Mouse (Mus musculus) embryo, embryonic 9.5 days (tissue): ENCODE results near the gene Lhx1.

Experiments used
- DNase-seq: peaks from one replicate; pipeline ENCODE4 v3.0.0-alpha.2; 2017; ENCODE audit errors: extremely low spot score

The Lhx1 gene

GRCm38 (mm10) chr11:84525421-84526274 lies at the start of gene Lhx1:
Gene Lhx1 (minus strand): TSS chr11:84525535.
- peak; percentile 84 for DNase-seq

- no peak for DNase-seq
These were observed 49.5 kb upstream of the Lhx1 start for GRCm38 (mm10) chr11:84574834-84575233.

GRCm38 (mm10) chr11:84573637-84574036 lies 48.3 kb upstream of the Lhx1 start:
- DNase-seq = no peak

- DNase-seq = no peak
These were observed 45.5 kb upstream of the Lhx1 start for GRCm38 (mm10) chr11:84570812-84571211.

- no peak for DNase-seq
These were observed 45.1 kb upstream of the Lhx1 start for GRCm38 (mm10) chr11:84570392-84570791.

- no peak for DNase-seq
These were observed 43.9 kb upstream of the Lhx1 start for GRCm38 (mm10) chr11:84569052-84569751.

GRCm38 (mm10) chr11:84568482-84568881 lies 43.1 kb upstream of the Lhx1 start:
- DNase-seq = no peak

DNA sequence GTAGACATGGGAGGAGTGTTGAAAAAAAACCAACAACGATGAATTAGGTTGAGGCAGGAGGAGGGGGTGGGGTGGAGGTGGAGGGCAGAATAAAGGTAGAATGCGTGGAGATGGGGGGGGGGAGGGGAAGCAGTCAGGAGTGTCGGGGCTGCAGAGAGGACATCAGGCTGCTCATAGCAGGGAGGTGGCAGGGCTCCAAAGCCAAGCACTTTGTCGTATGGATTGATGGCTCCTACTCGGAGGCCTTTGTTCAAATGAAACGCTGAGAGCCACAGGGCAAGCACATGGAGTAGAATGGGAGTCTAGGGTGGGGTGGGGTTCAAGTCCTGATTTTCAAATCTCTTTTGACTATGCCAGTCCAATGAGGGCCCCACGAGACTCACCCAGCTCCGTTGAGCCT lies 41.4 kb upstream of the Lhx1 start:
- no peak for DNase-seq

DNA sequence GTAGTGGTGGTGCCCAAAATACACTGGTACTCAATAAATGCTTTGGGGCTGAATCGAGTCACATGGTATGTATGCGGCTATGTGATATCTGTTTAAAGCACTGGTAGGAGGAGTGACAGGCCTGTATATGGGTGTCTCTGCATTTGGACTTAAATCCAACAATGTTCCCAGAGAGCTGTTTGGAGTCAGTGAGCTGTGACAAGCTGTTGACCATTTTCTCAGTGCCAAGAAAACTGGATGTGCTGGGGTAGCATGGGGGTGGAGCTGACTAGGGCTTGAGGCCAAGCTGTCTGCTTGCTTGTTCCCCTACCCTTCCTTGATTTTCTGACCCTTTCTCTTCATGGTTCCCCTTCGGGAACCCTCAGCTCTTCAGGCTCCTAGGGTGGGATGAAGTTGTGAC lies 39.9 kb upstream of the Lhx1 start:
- DNase-seq = no peak

DNA sequence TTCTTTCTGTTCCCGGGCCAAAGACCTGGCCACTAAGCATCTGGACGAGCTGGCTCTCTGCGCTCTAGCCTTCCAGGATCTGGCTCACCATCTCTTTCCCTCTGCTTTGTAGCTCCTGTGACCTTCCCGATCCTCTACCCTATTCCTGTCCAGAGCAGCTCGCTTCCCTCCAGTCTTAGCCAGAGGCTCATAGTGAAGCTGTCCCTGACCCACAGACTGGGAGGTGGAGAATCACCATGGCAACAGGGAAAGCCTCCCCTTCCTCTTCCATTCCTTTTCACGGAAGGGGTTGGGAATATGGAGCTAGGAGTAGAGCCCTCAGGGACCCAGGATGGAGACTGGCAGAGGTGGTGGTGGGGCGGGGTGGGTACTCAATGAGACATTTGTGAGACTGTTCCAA lies 38.0 kb upstream of the Lhx1 start:
- DNase-seq = no peak

DNA sequence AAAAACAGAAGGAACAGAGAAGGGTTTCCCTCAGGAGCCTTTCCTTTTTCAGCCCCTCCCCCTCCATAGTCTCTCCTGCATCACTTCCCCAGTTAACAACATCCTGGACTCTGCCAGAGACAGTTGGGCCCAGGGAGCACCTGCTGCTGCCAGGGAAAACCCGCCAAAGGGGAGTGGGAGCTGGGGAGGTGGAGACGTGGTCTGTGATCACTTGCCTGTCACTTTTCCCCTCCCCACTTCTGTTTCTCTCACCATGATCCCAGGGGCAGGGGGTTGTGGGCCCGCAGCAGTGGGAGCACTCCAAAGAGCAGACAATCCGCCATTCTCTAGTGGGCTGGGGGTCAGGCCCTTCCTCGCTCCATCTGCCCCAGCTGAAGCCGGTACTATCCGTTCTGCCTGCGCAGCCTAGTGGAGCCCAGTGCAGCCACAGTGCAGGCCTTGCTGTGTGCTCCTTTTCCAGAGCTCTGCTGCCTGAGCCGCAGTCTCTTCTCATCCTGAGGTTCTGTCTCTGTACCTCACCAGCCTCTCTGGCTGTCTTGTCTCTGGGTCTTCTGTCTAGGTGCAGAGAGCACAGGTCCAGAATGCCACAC lies 37.5 kb upstream of the Lhx1 start:
- no peak for DNase-seq

- DNase-seq = no peak
These were observed 36.2 kb upstream of the Lhx1 start for GRCm38 (mm10) chr11:84561546-84561945.

- DNase-seq = no peak
These were observed 28.6 kb upstream of the Lhx1 start for GRCm38 (mm10) chr11:84553821-84554450.

- DNase-seq = no peak
These were observed 26.0 kb upstream of the Lhx1 start for GRCm38 (mm10) chr11:84551296-84551695.

- no peak for DNase-seq
These were observed 24.0 kb upstream of the Lhx1 start for GRCm38 (mm10) chr11:84549258-84549791.

DNA sequence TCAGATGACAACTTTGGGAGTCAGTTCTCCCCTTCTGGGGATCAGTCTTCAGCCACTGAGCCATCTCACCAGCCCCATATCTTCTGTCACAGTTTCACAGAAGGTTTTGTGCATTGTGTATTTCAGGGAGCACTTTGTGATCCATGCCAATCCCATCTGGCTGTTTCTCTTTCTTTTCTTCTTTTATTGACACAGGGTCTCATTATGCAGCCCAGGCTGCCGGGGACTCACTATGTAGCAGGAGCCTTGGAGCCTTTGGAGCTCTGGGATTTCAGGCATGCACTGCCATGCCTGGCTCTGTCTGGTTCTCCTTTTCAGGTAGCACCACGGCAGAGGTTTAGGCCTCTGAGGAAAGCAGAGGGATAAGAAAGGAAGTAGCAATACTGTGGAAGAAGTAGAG lies 23.0 kb upstream of the Lhx1 start:
- DNase-seq = no peak

DNA sequence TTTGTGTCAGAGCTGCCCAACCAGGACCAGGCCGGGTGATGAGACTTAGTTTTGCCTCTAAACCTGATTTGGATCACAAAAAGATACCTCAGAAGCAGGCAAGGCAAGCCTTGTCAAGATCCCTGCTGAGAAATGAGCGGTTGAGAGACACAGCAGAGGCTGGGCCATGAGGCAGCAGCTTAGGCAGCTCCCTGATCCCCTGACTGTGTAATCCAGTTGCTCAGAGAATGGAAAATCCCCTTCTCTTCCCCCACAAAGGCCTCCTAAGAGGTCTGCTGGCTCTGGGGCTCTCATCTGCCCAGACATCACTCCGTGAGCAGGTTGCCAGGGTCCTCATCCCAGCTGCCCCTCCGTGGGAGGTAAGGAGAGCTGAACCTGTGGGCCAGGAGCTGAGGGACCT lies 14.6 kb upstream of the Lhx1 start:
- DNase-seq = peak; percentile 19

DNA sequence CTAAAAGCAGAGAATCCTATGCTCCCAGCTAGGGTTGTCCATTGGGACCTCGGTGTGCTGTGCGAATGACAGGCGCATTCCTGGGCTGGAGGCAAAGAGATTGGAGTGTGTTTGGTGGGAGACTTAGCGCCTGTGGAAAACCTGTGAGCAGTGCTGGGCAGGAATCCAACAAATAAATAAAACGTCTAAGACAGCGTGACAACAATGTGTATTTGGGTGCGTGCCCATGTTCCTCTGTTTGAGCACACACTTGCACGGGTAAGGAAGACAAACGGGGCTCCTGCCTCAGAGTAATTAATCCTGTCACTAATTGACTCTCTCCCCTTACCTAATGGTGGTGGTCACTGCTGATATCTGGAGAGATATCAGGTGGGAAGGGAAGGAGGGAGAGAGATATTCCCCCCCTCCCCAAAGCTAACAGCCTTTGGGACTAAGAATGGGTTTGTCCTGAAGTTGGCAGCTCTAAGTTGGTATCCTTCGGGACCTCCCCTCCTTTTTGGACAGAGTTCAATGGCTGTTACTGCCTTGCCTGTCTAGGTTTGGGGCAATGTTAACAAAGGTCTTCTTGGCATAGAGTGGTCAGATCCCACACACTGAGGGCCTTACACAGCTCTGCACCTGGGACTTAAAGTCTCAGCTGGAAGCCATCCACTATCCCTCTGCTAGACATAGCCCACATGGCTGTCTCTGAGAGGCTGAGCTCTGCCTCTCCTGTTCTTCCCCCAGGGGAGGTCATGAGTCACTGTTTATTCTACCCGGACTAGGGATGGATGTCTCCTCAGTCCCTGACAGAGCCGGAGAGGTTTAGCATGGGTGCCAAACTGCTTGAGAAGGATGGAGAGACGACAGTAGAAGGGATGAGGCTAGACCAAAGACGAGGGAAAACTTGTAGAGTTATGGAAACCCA lies 4.7 kb upstream of the Lhx1 start:
- no peak for DNase-seq

- no peak for DNase-seq
These were observed 3.9 kb upstream of the Lhx1 start for GRCm38 (mm10) chr11:84529143-84529755.
